38 mouse cellular contexts compared by ENCODE assay signal in genomic region chr11:121111601-121112000, GRCm38 (mm10). TPM values are rescaled to one million over a fixed set of nuclear protein-coding genes. Genes with fewer than 3 reads are reported as not detected.
DNase-seq lines count a peak whose midpoint lies in the region; ATAC-seq and TF ChIP-seq lines count a peak whose summit lies in the region.
"Had no signal": no experiment of that assay in that cellular context is flagged by ENCODE, and none has a peak within 500 bp of the region (broad histone marks: within the 10 kb centered on the region; RNA-seq: fewer than 3 reads in every experiment).

No protein-coding gene starts in this region.

- no peak overlapping the region for H3K4me3 ChIP-seq in lung, embryonic 14.5 days (ENCODE audit: low read depth, low read length)
- H3K4me3 ChIP-seq in midbrain, postnatal 0 days (ENCODE audit: low read depth, low read length): no peak overlapping the region
- H3K4me3 ChIP-seq: embryonic facial prominence, embryonic 15.5 days; forebrain, embryonic 12.5 days; hindbrain, embryonic 13.5 days; limb, embryonic 12.5 days; liver, embryonic 15.5 days had no signal

- H3K36me3 ChIP-seq in lung, embryonic 14.5 days (ENCODE audit: insufficient read depth): no peaks in the 10 kb centered on the region
- no peaks in the 10 kb centered on the region for H3K36me3 ChIP-seq in midbrain, postnatal 0 days (ENCODE audit: insufficient read depth, low read length)
- H3K36me3 ChIP-seq: embryonic facial prominence, embryonic 15.5 days; forebrain, embryonic 12.5 days; hindbrain, embryonic 13.5 days; limb, embryonic 12.5 days; liver, embryonic 15.5 days had no signal

- H3K9ac ChIP-seq in lung, embryonic 14.5 days: no peak overlapping the region
- no peak overlapping the region for H3K9ac ChIP-seq in midbrain, postnatal 0 days (replicated peaks; ENCODE audit: low read length, poor library complexity, severe bottlenecking)
- H3K9ac ChIP-seq: embryonic facial prominence, embryonic 15.5 days; forebrain, embryonic 12.5 days; hindbrain, embryonic 13.5 days; limb, embryonic 12.5 days; liver, embryonic 15.5 days had no signal

- peaks cover 8% of the 10 kb centered on the region for H3K4me1 ChIP-seq in lung, embryonic 14.5 days (ENCODE audit: insufficient read depth)
- H3K4me1 ChIP-seq in midbrain, postnatal 0 days (ENCODE audit: insufficient read depth, low read length): no peaks in the 10 kb centered on the region
- H3K4me1 ChIP-seq: forebrain, embryonic 12.5 days; liver, embryonic 15.5 days had no signal

- H3K9me3 ChIP-seq in lung, embryonic 14.5 days (ENCODE audit: low read depth, low read length): no peaks in the 10 kb centered on the region
- H3K9me3 ChIP-seq in midbrain, postnatal 0 days (ENCODE audit: low read length): no peaks in the 10 kb centered on the region
- H3K9me3 ChIP-seq: embryonic facial prominence, embryonic 15.5 days; forebrain, embryonic 12.5 days; hindbrain, embryonic 13.5 days; limb, embryonic 12.5 days; liver, embryonic 15.5 days had no signal

- H3K4me2 ChIP-seq in lung, embryonic 14.5 days: no peak overlapping the region
- H3K4me2 ChIP-seq in midbrain, postnatal 0 days (ENCODE audit: low read depth, low read length, poor library complexity, severe bottlenecking): no peak overlapping the region
- H3K4me2 ChIP-seq: embryonic facial prominence, embryonic 15.5 days; forebrain, embryonic 12.5 days; heart, embryonic 11.5 days; hindbrain, embryonic 13.5 days; limb, embryonic 12.5 days; liver, embryonic 15.5 days had no signal

- no peak for TF ChIP-seq CTCF in lung, embryonic 14.5 days (IDR thresholded peaks at IDR 0.05; ENCODE audit: low read depth)
- no peak for TF ChIP-seq CTCF in midbrain, postnatal 0 days (IDR thresholded peaks at IDR 0.05)

- ATAC-seq in cerebellum, adult (ENCODE audit: insufficient number of reproducible peaks, low FRiP score, low TSS enrichment): no peak
- ATAC-seq in lung, embryonic 14.5 days (ENCODE audit: insufficient read depth): no peak
- ATAC-seq in midbrain, postnatal 0 days (ENCODE audit: low FRiP score): no peak
- ATAC-seq: activated CD4-positive, CD25-positive, alpha-beta regulatory T cell, adult 4 months; intestine, postnatal 0 days had no signal

- H3K27me3 ChIP-seq in lung, embryonic 14.5 days (ENCODE audit: insufficient read depth, low read length): no peaks in the 10 kb centered on the region
- H3K27me3 ChIP-seq in midbrain, postnatal 0 days (ENCODE audit: insufficient read depth, low read length): no peaks in the 10 kb centered on the region
- H3K27me3 ChIP-seq: embryonic facial prominence, embryonic 15.5 days; hindbrain, embryonic 13.5 days; limb, embryonic 12.5 days; liver, embryonic 15.5 days had no signal

- H3K27ac ChIP-seq in lung, embryonic 14.5 days (ENCODE audit: low read depth): no peak overlapping the region
- H3K27ac ChIP-seq in midbrain, postnatal 0 days (ENCODE audit: low read depth, low read length): no peak overlapping the region
- H3K27ac ChIP-seq: embryonic facial prominence, embryonic 15.5 days; forebrain, embryonic 12.5 days; hindbrain, embryonic 13.5 days; limb, embryonic 12.5 days; liver, embryonic 15.5 days; macrophage had no signal

- 52% methylated on average over 1 of the region's 1 CpGs for WGBS in lung, embryonic 14.5 days
- WGBS in midbrain, postnatal 0 days: 78% methylated on average over 1 of the region's 1 CpGs

- peak; percentile 38 to 45 for DNase-seq in cerebellum, postnatal 10 days
- peak; percentile 60 for DNase-seq in lung, embryonic 14.5 days
- DNase-seq in lung, postnatal 25 days (ENCODE audit: low spot score): no peak
- peak; percentile 43 for DNase-seq in adipocyte (ENCODE audit: low spot score)
- no peak for DNase-seq in midbrain, postnatal 0 days (ENCODE audit: low spot score)
- DNase-seq in gastrocnemius, adult 8-10 months (ENCODE audit: low spot score in 2 of 2): no peak
- DNase-seq: B cell, adult 2 months; gastrocnemius, postnatal 25 days; heart, adult 11 months; heart, postnatal 4 days; kidney, postnatal 14 days; layer of hippocampus, adult 9-11 months; midbrain, embryonic 14.5 days; right cerebral cortex, postnatal 25 days; thymus, postnatal 4 days had no signal

RNA-seq across cellular contexts. Expression of gene Tex19.2, which starts 6.9 kb away (rescaled TPM):
- polyA plus RNA-seq in lung, embryonic 14.5 days (2014; fragmentation: Nextera tagmentation; extraction: Ambion mirVana): not detected in 2 replicates
- total RNA-seq in midbrain, postnatal 0 days (2014; rRNA removed): not detected in 2 replicates
- polyA plus RNA-seq in midbrain, postnatal 0 days (2015; fragmentation: Nextera tagmentation; extraction: Ambion mirVana): not detected in 2 replicates
- not detected for total RNA-seq in gastrocnemius, adult 8-10 months (2022)
- total RNA-seq: adrenal gland, adult 8-10 months; adrenal gland, postnatal 4 days; common myeloid progenitor, adult 5-6 weeks; gastrocnemius, postnatal 25 days; heart, postnatal 4 days; left cerebral cortex, postnatal 14 days; liver, adult 2 months; megakaryocyte-erythroid progenitor cell, adult 5-6 weeks; neutrophil, adult 5-6 weeks had no signal
- polyA plus RNA-seq: activated CD4-positive, CD25-positive, alpha-beta regulatory T cell, adult 4 months; embryonic facial prominence, embryonic 15.5 days; forebrain, embryonic 12.5 days; heart, embryonic 11.5 days; heart, postnatal 0 days; hindbrain, embryonic 13.5 days; kidney, embryonic 14.5 days; limb, embryonic 12.5 days; liver, adult 2 months; lung, embryonic 16.5 days; macrophage; midbrain, embryonic 14.5 days; neural tube, embryonic 11.5 days; stomach, embryonic 16.5 days had no signal

RNA-seq across cellular contexts. Expression of gene Sectm1a, which starts 30.6 kb away (rescaled TPM):
- polyA plus RNA-seq in lung, embryonic 14.5 days (2014; fragmentation: Nextera tagmentation; extraction: Ambion mirVana): 0.30 TPM in 1 of 2 replicates, not detected in the other
- total RNA-seq in midbrain, postnatal 0 days (2014; rRNA removed): not detected in 2 replicates
- not detected in 2 replicates for polyA plus RNA-seq in midbrain, postnatal 0 days (2015; fragmentation: Nextera tagmentation; extraction: Ambion mirVana)
- total RNA-seq in gastrocnemius, adult 8-10 months (2022): not detected
- total RNA-seq: common myeloid progenitor, adult 5-6 weeks; gastrocnemius, postnatal 25 days; heart, postnatal 4 days; left cerebral cortex, postnatal 14 days; megakaryocyte-erythroid progenitor cell, adult 5-6 weeks; neutrophil, adult 5-6 weeks had no signal
- polyA plus RNA-seq: activated CD4-positive, CD25-positive, alpha-beta regulatory T cell, adult 4 months; forebrain, embryonic 12.5 days; heart, embryonic 11.5 days; hindbrain, embryonic 13.5 days; limb, embryonic 12.5 days; lung, embryonic 16.5 days; macrophage; midbrain, embryonic 14.5 days; neural tube, embryonic 11.5 days had no signal

RNA-seq across cellular contexts. Expression of gene Tex19.1, which starts 34.3 kb away (rescaled TPM):
- polyA plus RNA-seq in lung, embryonic 14.5 days (2014; fragmentation: Nextera tagmentation; extraction: Ambion mirVana): 0.11 TPM in 1 of 2 replicates, not detected in the other
- not detected in 2 replicates for total RNA-seq in midbrain, postnatal 0 days (2014; rRNA removed)
- polyA plus RNA-seq in midbrain, postnatal 0 days (2015; fragmentation: Nextera tagmentation; extraction: Ambion mirVana): not detected in 2 replicates
- total RNA-seq in gastrocnemius, adult 8-10 months (2022): not detected
- total RNA-seq: adrenal gland, adult 8-10 months; adrenal gland, postnatal 4 days; common myeloid progenitor, adult 5-6 weeks; gastrocnemius, postnatal 25 days; heart, postnatal 4 days; left cerebral cortex, postnatal 14 days; liver, adult 2 months; megakaryocyte-erythroid progenitor cell, adult 5-6 weeks; neutrophil, adult 5-6 weeks had no signal
- polyA plus RNA-seq: activated CD4-positive, CD25-positive, alpha-beta regulatory T cell, adult 4 months; forebrain, embryonic 12.5 days; heart, postnatal 0 days; hindbrain, embryonic 13.5 days; intestine, postnatal 0 days; kidney, embryonic 14.5 days; limb, embryonic 12.5 days; liver, adult 2 months; lung, embryonic 16.5 days; macrophage; midbrain, embryonic 14.5 days; neural tube, embryonic 11.5 days; stomach, embryonic 16.5 days; thymus, postnatal 0 days had no signal

RNA-seq across cellular contexts. Expression of gene Sectm1b, which starts 48.2 kb away (rescaled TPM):
- not detected in 2 replicates for polyA plus RNA-seq in lung, embryonic 14.5 days (2014; fragmentation: Nextera tagmentation; extraction: Ambion mirVana)
- not detected in 2 replicates for total RNA-seq in midbrain, postnatal 0 days (2014; rRNA removed)
- not detected in 2 replicates for polyA plus RNA-seq in midbrain, postnatal 0 days (2015; fragmentation: Nextera tagmentation; extraction: Ambion mirVana)
- total RNA-seq in gastrocnemius, adult 8-10 months (2022): not detected
- total RNA-seq: adrenal gland, adult 8-10 months; common myeloid progenitor, adult 5-6 weeks; gastrocnemius, postnatal 25 days; heart, postnatal 4 days; left cerebral cortex, postnatal 14 days; liver, adult 2 months; megakaryocyte-erythroid progenitor cell, adult 5-6 weeks; neutrophil, adult 5-6 weeks had no signal
- polyA plus RNA-seq: activated CD4-positive, CD25-positive, alpha-beta regulatory T cell, adult 4 months; forebrain, embryonic 12.5 days; heart, embryonic 11.5 days; hindbrain, embryonic 13.5 days; kidney, embryonic 14.5 days; limb, embryonic 12.5 days; macrophage; midbrain, embryonic 14.5 days; neural tube, embryonic 11.5 days had no signal

RNA-seq across cellular contexts. Expression of gene Uts2r, which starts 48.5 kb away (rescaled TPM):
- polyA plus RNA-seq in lung, embryonic 14.5 days (2014; fragmentation: Nextera tagmentation; extraction: Ambion mirVana): not detected in 2 replicates
- total RNA-seq in midbrain, postnatal 0 days (2014; rRNA removed): 0.33 and 0.66 TPM in 2 replicates
- polyA plus RNA-seq in midbrain, postnatal 0 days (2015; fragmentation: Nextera tagmentation; extraction: Ambion mirVana): 1.1 and 1.5 TPM in 2 replicates
- 1 to 10 TPM; 1.1 to 1.5 (median 1.3) TPM for total RNA-seq in gastrocnemius, adult 8-10 months (2022)
- total RNA-seq: adrenal gland, adult 8-10 months; adrenal gland, postnatal 4 days; common myeloid progenitor, adult 5-6 weeks; left cerebral cortex, postnatal 14 days; liver, adult 2 months; megakaryocyte-erythroid progenitor cell, adult 5-6 weeks; neutrophil, adult 5-6 weeks had no signal
- polyA plus RNA-seq: activated CD4-positive, CD25-positive, alpha-beta regulatory T cell, adult 4 months; forebrain, embryonic 12.5 days; heart, embryonic 11.5 days; heart, postnatal 0 days; intestine, postnatal 0 days; kidney, embryonic 14.5 days; liver, adult 2 months; lung, embryonic 16.5 days; macrophage; neural tube, embryonic 11.5 days had no signal

Comparison
In these comparisons a context has a peak if more than half of its experiments do, and no peak if none do; other contexts are left out.
1. DNase-seq: peak in cerebellum, postnatal 10 days (2 of 2), lung, embryonic 14.5 days (single experiment) and adipocyte (single experiment); none in lung, postnatal 25 days (single experiment), midbrain, postnatal 0 days (single experiment) and gastrocnemius, adult 8-10 months (0 of 2).